25 mouse cellular contexts compared by ENCODE assay signal in genomic region chr3:60758568-60758967, GRCm38 (mm10).
DNase-seq lines count a peak whose midpoint lies in the region; ATAC-seq and TF ChIP-seq lines count a peak whose summit lies in the region.
"Had no signal": no experiment of that assay in that cellular context is flagged by ENCODE, and none has a peak within 500 bp of the region (broad histone marks: within the 10 kb centered on the region; RNA-seq: fewer than 3 reads in every experiment).

No protein-coding gene starts in this region.

- H3K27me3 ChIP-seq in kidney, embryonic 15.5 days: no peaks in the 10 kb centered on the region
- H3K27me3 ChIP-seq in kidney, postnatal 0 days (ENCODE audit: insufficient read depth, low read length): no peaks in the 10 kb centered on the region
- no peaks in the 10 kb centered on the region for H3K27me3 ChIP-seq in stomach, postnatal 0 days (ENCODE audit: control insufficient read depth, insufficient read depth, low read length)
- H3K27me3 ChIP-seq in heart, embryonic 10.5 days (ENCODE audit: insufficient read depth, poor library complexity, severe bottlenecking): no peaks in the 10 kb centered on the region
- H3K27me3 ChIP-seq: CH12.LX; embryonic facial prominence, embryonic 13.5 days; embryonic facial prominence, embryonic 15.5 days; forebrain, embryonic 13.5 days; forebrain, embryonic 15.5 days had no signal

- 65% methylated on average over 2 of the region's 2 CpGs for WGBS in kidney, embryonic 15.5 days
- WGBS in kidney, postnatal 0 days: 62% methylated on average over 2 of the region's 2 CpGs
- 49% methylated on average over 2 of the region's 2 CpGs for WGBS in stomach, postnatal 0 days
- 64% methylated on average over 2 of the region's 2 CpGs for WGBS in heart, embryonic 10.5 days

- H3K4me1 ChIP-seq in kidney, embryonic 15.5 days: no peaks in the 10 kb centered on the region
- no peaks in the 10 kb centered on the region for H3K4me1 ChIP-seq in kidney, postnatal 0 days (replicated peaks; ENCODE audit: insufficient read depth, low read length)
- H3K4me1 ChIP-seq in stomach, postnatal 0 days (replicated peaks; ENCODE audit: control insufficient read depth, insufficient read depth): no peaks in the 10 kb centered on the region
- H3K4me1 ChIP-seq in heart, embryonic 10.5 days: no peaks in the 10 kb centered on the region
- H3K4me1 ChIP-seq: embryonic facial prominence, embryonic 13.5 days; embryonic facial prominence, embryonic 15.5 days; forebrain, embryonic 13.5 days; forebrain, embryonic 15.5 days had no signal

- no peaks in the 10 kb centered on the region for H3K36me3 ChIP-seq in kidney, embryonic 15.5 days
- no peaks in the 10 kb centered on the region for H3K36me3 ChIP-seq in kidney, postnatal 0 days (ENCODE audit: insufficient read depth, low read length)
- no peaks in the 10 kb centered on the region for H3K36me3 ChIP-seq in stomach, postnatal 0 days (ENCODE audit: control insufficient read depth, insufficient read depth, low read length)
- H3K36me3 ChIP-seq in heart, embryonic 10.5 days: no peaks in the 10 kb centered on the region
- H3K36me3 ChIP-seq: embryonic facial prominence, embryonic 13.5 days; embryonic facial prominence, embryonic 15.5 days; forebrain, embryonic 15.5 days had no signal

- no peak for TF ChIP-seq CTCF in kidney, postnatal 0 days (IDR thresholded peaks at IDR 0.05; ENCODE audit: low read depth)
- no peak for TF ChIP-seq CTCF in stomach, postnatal 0 days (IDR thresholded peaks at IDR 0.05; ENCODE audit: low read depth)

- H3K4me2 ChIP-seq in kidney, embryonic 15.5 days: no peak overlapping the region
- no peak overlapping the region for H3K4me2 ChIP-seq in kidney, postnatal 0 days (ENCODE audit: low read length)
- H3K4me2 ChIP-seq in stomach, postnatal 0 days (replicated peaks; ENCODE audit: low read depth): no peak overlapping the region
- H3K4me2 ChIP-seq: embryonic facial prominence, embryonic 13.5 days; embryonic facial prominence, embryonic 15.5 days; forebrain, embryonic 13.5 days; forebrain, embryonic 15.5 days had no signal

- no peak overlapping the region for H3K27ac ChIP-seq in kidney, embryonic 15.5 days
- H3K27ac ChIP-seq in kidney, postnatal 0 days: no peak overlapping the region
- no peak overlapping the region for H3K27ac ChIP-seq in stomach, postnatal 0 days (replicated peaks)
- no peak overlapping the region for H3K27ac ChIP-seq in heart, embryonic 10.5 days
- H3K27ac ChIP-seq: embryonic facial prominence, embryonic 13.5 days; embryonic facial prominence, embryonic 15.5 days; forebrain, embryonic 13.5 days; forebrain, embryonic 15.5 days had no signal

- no peak for DNase-seq in kidney, postnatal 36 days
- peak; percentile 10 for DNase-seq in kidney, postnatal 0 days (ENCODE audit: low spot score)
- DNase-seq in kidney, postnatal 25 days: no peak
- DNase-seq in stomach, postnatal 0 days (ENCODE audit: low spot score): no peak
- DNase-seq in heart, embryonic 10.5 days (ENCODE audit: low spot score): no peak
- DNase-seq: adrenal gland, adult 2 months; adrenal gland, postnatal 10 days; adrenal gland, postnatal 25 days; B cell, adult 2 months; cerebellum, adult 11 months; cerebellum, adult 18-20 months; cerebellum, adult 8-10 months; cerebellum, adult 9-11 months; cerebellum, postnatal 14 days; cerebellum, postnatal 36 days; embryo, embryonic 11 days; forebrain, postnatal 0 days had no signal

- TF ChIP-seq EP300 in stomach, postnatal 0 days (optimal IDR thresholded peaks at IDR 0.05): no peak

- no peak overlapping the region for H3K9ac ChIP-seq in kidney, embryonic 15.5 days
- H3K9ac ChIP-seq in kidney, postnatal 0 days (ENCODE audit: low read depth, low read length): no peak overlapping the region
- no peak overlapping the region for H3K9ac ChIP-seq in stomach, postnatal 0 days (ENCODE audit: low read length)
- H3K9ac ChIP-seq: embryonic facial prominence, embryonic 13.5 days; embryonic facial prominence, embryonic 15.5 days; forebrain, embryonic 13.5 days; forebrain, embryonic 15.5 days; forebrain, postnatal 0 days had no signal

- ATAC-seq in kidney, embryonic 15.5 days (replicated peaks; ENCODE audit: low FRiP score): 0 out of 2 replicates have a peak, but pooled peaks have one; percentile 12
- ATAC-seq in kidney, postnatal 0 days (replicated peaks; ENCODE audit: low FRiP score, low read depth): peak; percentile 46; the same call in 1 of the 2 replicates
- ATAC-seq in stomach, postnatal 0 days (ENCODE audit: low FRiP score, low TSS enrichment): peak; percentile 71; the same call in 1 of the 2 replicates
- ATAC-seq: CD4-positive, CD25-positive, alpha-beta regulatory T cell, adult 4 months; forebrain, embryonic 13.5 days; forebrain, embryonic 15.5 days; forebrain, postnatal 0 days had no signal

- H3K9me3 ChIP-seq in kidney, embryonic 15.5 days (replicated peaks): no peaks in the 10 kb centered on the region
- H3K9me3 ChIP-seq in kidney, postnatal 0 days (replicated peaks; ENCODE audit: low read length): no peaks in the 10 kb centered on the region
- no peaks in the 10 kb centered on the region for H3K9me3 ChIP-seq in stomach, postnatal 0 days (ENCODE audit: control insufficient read depth, low read length)
- H3K9me3 ChIP-seq in heart, embryonic 10.5 days: no peaks in the 10 kb centered on the region
- H3K9me3 ChIP-seq: embryonic facial prominence, embryonic 13.5 days; embryonic facial prominence, embryonic 15.5 days; forebrain, embryonic 13.5 days; forebrain, embryonic 15.5 days had no signal

- no peak overlapping the region for H3K4me3 ChIP-seq in kidney, embryonic 15.5 days (replicated peaks)
- no peak overlapping the region for H3K4me3 ChIP-seq in kidney, postnatal 0 days (replicated peaks; ENCODE audit: low read depth, low read length)
- no peak overlapping the region for H3K4me3 ChIP-seq in stomach, postnatal 0 days (ENCODE audit: low read depth, low read length)
- no peak overlapping the region for H3K4me3 ChIP-seq in heart, embryonic 10.5 days
- H3K4me3 ChIP-seq: embryonic facial prominence, embryonic 13.5 days; embryonic facial prominence, embryonic 15.5 days; erythroblast, embryonic 14.5 days; forebrain, embryonic 13.5 days; forebrain, embryonic 15.5 days had no signal

Comparison
In these comparisons a context has a peak if more than half of its experiments do, and no peak if none do; other contexts are left out.
1. ATAC-seq: peak in every context shown above with its lines; median percentile 71 in stomach, postnatal 0 days; 46 in kidney, postnatal 0 days; 12 in kidney, embryonic 15.5 days.